Mouse (Mus musculus) kidney, embryonic 16.5 days (tissue): ENCODE measurements around the gene Tfrc. TPM values are rescaled to one million over a fixed set of nuclear protein-coding genes. Genes with fewer than 3 reads are reported as not detected.
A peak's percentile ranks its signal among the peaks of the same experiment; 100 is the strongest.

Experiments
- ATAC-seq: fragments of 200-750 bp; cut with Nextera tagmentation; 2 replicates; pipeline ENCODE4 v1.8.0; 2017; ENCODE audit warnings: moderate TSS enrichment; ENCODE audit not compliant: low FRiP score, low TSS enrichment
- H3K27ac ChIP-seq: fragments of 300-500 bp; sonication (generic); 2 replicates; pipeline ENCODE4 v1.5.1; 2014; ENCODE audit warnings: low read length
- H3K27me3 ChIP-seq: fragments of 300-500 bp; sonication (generic); 2 replicates; pipeline ENCODE4 v1.6.1; 2014; ENCODE audit warnings: low read length, control low read depth, mixed read lengths; ENCODE audit not compliant: insufficient read depth
- H3K36me3 ChIP-seq: fragments of 300-500 bp; sonication (generic); 2 replicates; pipeline ENCODE4 v1.6.1; 2014; ENCODE audit warnings: low read length, control low read depth, mixed read lengths; ENCODE audit not compliant: insufficient read depth
- H3K4me1 ChIP-seq: fragments of 300-500 bp; sonication (generic); 2 replicates; pipeline ENCODE4 v1.6.1; 2014; ENCODE audit warnings: low read length, control low read depth, mixed read lengths; ENCODE audit not compliant: insufficient read depth
- H3K4me2 ChIP-seq: fragments of 300-500 bp; sonication (generic); replicated peaks from 2 replicates; pipeline ENCODE4 v1.6.1; 2014; ENCODE audit warnings: low read depth, low read length
- H3K4me3 ChIP-seq: fragments of 300-500 bp; sonication (generic); 2 replicates; pipeline ENCODE4 v1.5.1; 2014; ENCODE audit warnings: mild to moderate bottlenecking, low read length
- H3K9ac ChIP-seq: fragments of 300-500 bp; sonication (generic); replicated peaks from 2 replicates; pipeline ENCODE4 v1.6.1; 2014; ENCODE audit warnings: low read length
- H3K9me3 ChIP-seq: fragments of 300-500 bp; sonication (generic); 2 replicates; pipeline ENCODE4 v1.6.1; 2016; ENCODE audit warnings: low read length, control low read depth
- WGBS: fragments of 180-500 bp; shearing (Covaris S2); extraction: QIAGEN DNeasy Blood & Tissue Kit; methylation state at CpG from one replicate; pipeline ENCODE4 v1.1.7; 2014; 5-methylcytosine and 5-hydroxymethylcytosine counted together
- polyA plus RNA-seq: library from polyadenylated mRNA; unstranded; fragments of >200 nt; fragmentation: Nextera tagmentation; extraction: Ambion mirVana; gene quantifications from 2 replicates; pipeline ENCODE4 v1.2.1, GENCODE M21; 2015

Tfrc gene
- polyA plus RNA-seq, 1 experiment from 2014 or later = 46.5 TPM

DNA sequence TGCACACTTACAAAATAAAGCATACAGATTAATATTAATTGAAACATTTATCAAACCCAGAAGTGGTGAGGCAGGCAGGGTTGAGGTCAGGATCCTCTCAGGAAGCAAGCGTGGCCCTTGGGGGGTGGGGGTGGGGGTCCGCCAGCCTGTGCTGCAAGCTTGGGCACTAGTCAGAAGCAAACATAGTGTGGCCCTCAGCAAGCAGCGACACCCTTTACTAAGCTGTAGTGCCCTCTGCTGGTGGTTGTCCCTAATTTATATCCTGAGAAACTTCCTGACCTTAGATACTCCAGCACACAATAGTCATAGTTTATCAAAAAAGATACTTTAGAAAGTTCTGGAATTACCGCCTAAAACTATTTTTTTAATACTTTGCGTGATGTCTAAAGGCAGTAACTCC lies 73.5 kb downstream of the Tfrc start:
- Histone ChIP-seq H3K27me3 (no peaks in the 10 kb centered on the region), H3K27ac (no peak overlapping the region), H3K9me3 (no peaks in the 10 kb centered on the region), H3K4me1 (peaks cover 6% of the 10 kb centered on the region; the same call in 1 of the 2 replicates), H3K4me2 (no peak overlapping the region), H3K4me3 (no peak overlapping the region), H3K36me3 (peaks cover 29% of the 10 kb centered on the region), H3K9ac (no peak overlapping the region)
- ATAC-seq = peak; percentile 43; the same call in 1 of the 2 replicates
- WGBS = 32% methylated on average over 5 of the region's 5 CpGs

Other genes starting within 250 kb of the Tfrc start
- gene Tm4sf19, start 208.4 kb upstream of the Tfrc start, polyA plus RNA-seq = not detected in 2 replicates
- 30.0 and 30.7 TPM in 2 replicates for gene Tctex1d2, start 189.2 kb upstream of the Tfrc start, polyA plus RNA-seq
- 38.3 and 44.6 TPM in 2 replicates for gene Pcyt1a, start 178.0 kb upstream of the Tfrc start, polyA plus RNA-seq
- gene Slc51a, start 121.0 kb upstream of the Tfrc start, polyA plus RNA-seq = 3.0 and 3.9 TPM in 2 replicates
- gene Zdhhc19, start 112.7 kb upstream of the Tfrc start, polyA plus RNA-seq = not detected in 2 replicates
- 10.9 and 11.3 TPM in 2 replicates for gene Tnk2, start 35.0 kb downstream of the Tfrc start, polyA plus RNA-seq
- 0.27 and 0.44 TPM in 2 replicates for gene Muc4, start 127.0 kb downstream of the Tfrc start, polyA plus RNA-seq
- gene Muc20, start 188.5 kb downstream of the Tfrc start, polyA plus RNA-seq = 6.2 and 8.0 TPM in 2 replicates
- not detected in 2 replicates for gene Smbd1, start 201.6 kb downstream of the Tfrc start, polyA plus RNA-seq